Mouse (Mus musculus): ENCODE results near the gene Nlrc5. TPM values are rescaled to one million over a fixed set of nuclear protein-coding genes. Genes with fewer than 3 reads are reported as not detected.
"Not testable (repeated sequence)": the region's sequence is repeated elsewhere in the genome, so short reads cannot be mapped to it uniquely, and the experiment has no call there.

Gene Nlrc5
- polyA plus RNA-seq, 1 experiment from 2014 or later: 0.10 TPM

DNA sequence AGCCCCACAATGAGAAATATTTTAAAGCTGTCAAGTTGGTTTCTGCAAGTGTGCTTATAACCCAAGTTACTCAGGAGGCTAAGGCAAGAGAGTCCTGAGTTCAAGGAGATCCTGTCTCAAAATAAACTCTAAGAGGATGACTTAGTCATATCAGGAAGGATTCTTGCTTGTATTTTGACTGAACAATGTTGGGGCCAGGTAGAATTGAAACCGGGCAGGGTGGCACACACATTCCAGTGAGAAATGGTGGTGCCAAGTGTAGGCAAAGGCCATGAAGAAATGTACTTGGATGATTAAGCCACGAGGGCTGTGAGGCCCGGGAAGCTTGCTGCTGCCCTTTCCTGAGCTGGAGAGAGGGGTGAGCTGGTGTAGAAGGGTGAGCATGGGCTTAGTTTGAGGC is 13.0 kb downstream of the Nlrc5 start:
- H3K36me3 ChIP-seq: no peaks in the 10 kb centered on the region
- H3K27me3 ChIP-seq: no peaks in the 10 kb centered on the region
- no peak for ATAC-seq (ENCODE audit: borderline replicate concordance, extremely low read depth, low FRiP score, low TSS enrichment)
- 81% methylated on average over 3 of the region's 3 CpGs for WGBS
- H3K4me2 ChIP-seq: no peak overlapping the region
- H3K4me1 ChIP-seq: no peaks in the 10 kb centered on the region
- no peak overlapping the region for H3K4me3 ChIP-seq
- no peak overlapping the region for H3K9ac ChIP-seq
- no peak overlapping the region for H3K27ac ChIP-seq
- no peaks in the 10 kb centered on the region for H3K9me3 ChIP-seq

DNA sequence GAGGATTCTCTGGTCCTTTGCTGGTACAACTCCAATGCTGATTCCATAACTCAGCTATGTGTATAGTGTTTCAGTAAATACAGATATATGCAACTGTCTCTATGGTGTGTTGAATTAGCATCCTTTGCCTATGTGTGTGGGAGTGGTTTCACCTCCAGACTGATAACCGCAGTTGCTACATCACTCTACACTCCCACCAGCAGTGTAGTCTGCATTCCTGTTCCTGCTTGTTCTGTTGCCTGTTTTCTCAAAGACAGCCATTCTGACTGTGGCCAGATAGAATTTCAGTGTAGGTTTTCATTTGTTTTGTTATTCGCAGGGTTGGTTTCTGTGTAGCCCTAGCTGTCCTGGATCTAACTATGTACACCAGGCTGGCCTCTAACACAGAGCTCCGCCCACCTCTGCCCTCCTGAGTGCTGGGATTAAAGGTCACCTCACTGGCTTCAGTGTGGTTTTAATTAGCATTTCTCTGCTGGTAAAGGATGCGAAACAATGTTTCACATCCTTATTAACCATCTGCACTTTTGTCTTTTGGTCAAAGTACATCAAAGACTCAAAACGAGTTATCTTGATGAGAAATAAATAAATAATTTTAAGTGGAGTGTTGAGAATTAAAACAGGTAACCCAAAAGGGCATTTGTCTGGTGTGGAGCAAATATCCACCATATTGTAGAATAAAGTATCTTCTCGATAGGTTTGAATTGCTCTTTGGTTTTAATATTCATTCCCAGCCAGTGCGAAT is 13.6 kb downstream of the Nlrc5 start:
- no peaks in the 10 kb centered on the region for H3K9me3 ChIP-seq

DNA sequence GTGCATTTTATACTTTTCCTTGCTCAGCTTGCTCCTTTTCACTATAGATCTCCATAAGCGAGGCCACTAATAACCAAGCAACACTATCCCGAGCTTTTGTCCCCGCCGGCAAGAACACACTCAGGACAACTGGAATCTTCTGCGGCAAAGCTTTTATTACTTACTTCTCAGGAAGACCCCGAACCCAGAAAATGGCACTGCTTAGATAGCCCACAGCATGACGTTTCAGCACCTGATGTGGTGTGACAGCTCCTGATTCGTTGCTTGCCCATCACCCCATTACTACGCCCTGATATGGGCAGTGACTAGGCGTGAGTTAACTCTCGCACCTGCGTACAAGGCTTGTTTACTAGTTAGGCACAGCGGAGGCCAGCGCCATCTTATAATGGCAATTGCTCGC is 18.8 kb downstream of the Nlrc5 start:
- not testable (repeated sequence) for ATAC-seq (ENCODE audit: borderline replicate concordance, extremely low read depth, low FRiP score, low TSS enrichment); H3K36me3 ChIP-seq; H3K4me1 ChIP-seq; H3K27me3 ChIP-seq; H3K27ac ChIP-seq; H3K4me2 ChIP-seq; H3K9ac ChIP-seq; H3K4me3 ChIP-seq; H3K9me3 ChIP-seq
- WGBS: 83% methylated on average over 15 of the region's 15 CpGs

More for the DNA sequence above, 13.6 kb downstream of the Nlrc5 start:
- no peaks in the 10 kb centered on the region for H3K4me1 ChIP-seq
- no peak overlapping the region for H3K9ac ChIP-seq
- no peaks in the 10 kb centered on the region for H3K27me3 ChIP-seq
- H3K27ac ChIP-seq: no peak overlapping the region
- H3K4me2 ChIP-seq: no peak overlapping the region
- 79% methylated on average over 7 of the region's 7 CpGs for WGBS
- no peak overlapping the region for H3K4me3 ChIP-seq
- H3K36me3 ChIP-seq: no peaks in the 10 kb centered on the region
- no peak for ATAC-seq (ENCODE audit: borderline replicate concordance, extremely low read depth, low FRiP score, low TSS enrichment)

DNA sequence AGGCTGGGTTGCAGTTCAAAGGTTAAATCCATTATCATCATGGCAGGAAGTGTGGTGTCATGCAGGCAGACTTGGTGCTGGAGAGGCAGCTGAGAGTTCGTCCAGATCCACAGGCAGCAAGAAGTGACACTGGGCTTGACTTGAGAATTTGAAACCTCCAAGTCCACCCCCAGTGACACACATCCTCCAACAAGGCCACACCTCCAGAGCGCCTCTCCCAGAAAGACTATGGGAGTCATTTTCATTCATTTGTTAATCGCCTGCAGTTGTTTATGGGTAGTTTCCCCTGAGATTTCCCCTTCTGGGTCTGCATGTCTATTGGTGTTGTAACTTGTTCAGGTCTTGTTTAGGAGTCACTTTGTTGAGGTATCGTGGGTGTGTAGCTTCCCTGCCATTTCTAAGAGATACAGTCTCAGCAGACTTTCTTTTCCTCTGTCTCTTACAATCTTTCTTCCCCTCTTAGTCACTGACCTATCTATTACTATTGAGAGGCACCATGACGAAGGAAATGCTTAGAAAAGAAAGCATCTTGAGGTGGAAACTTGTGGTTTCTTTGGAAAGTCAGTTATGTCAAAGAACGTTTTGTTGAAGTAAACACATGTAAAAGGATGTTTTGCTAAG is 19.8 kb downstream of the Nlrc5 start:
- no peaks in the 10 kb centered on the region for H3K9me3 ChIP-seq
- H3K9ac ChIP-seq: no peak overlapping the region
- H3K4me3 ChIP-seq: no peak overlapping the region
- no peak for ATAC-seq (ENCODE audit: borderline replicate concordance, extremely low read depth, low FRiP score, low TSS enrichment)
- no peaks in the 10 kb centered on the region for H3K27me3 ChIP-seq
- no peaks in the 10 kb centered on the region for H3K36me3 ChIP-seq
- no peak overlapping the region for H3K4me2 ChIP-seq
- no peak overlapping the region for H3K27ac ChIP-seq
- WGBS: 71% methylated on average over 6 of the region's 6 CpGs
- H3K4me1 ChIP-seq: no peaks in the 10 kb centered on the region

DNA sequence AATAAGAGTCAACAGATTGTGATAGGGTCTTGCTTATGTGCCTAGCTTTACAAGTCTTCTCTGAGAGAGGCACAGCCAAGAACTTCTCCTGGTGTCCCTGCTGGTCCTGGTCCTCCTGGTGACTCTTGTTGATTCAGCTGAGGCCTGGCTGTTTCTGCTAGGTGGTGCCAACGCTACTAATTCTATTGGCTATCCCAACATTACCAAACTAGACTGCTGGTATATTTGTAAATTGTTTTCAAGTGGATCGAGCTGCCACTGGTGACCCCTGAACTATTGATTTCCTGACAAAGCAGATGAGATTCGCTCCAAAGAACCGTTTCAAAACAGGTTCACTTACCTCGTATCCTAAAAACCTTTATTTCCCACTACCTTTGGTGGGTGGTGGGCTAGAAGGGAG is 20.7 kb downstream of the Nlrc5 start:
- H3K4me1 ChIP-seq: no peaks in the 10 kb centered on the region
- WGBS: 78% methylated on average over 5 of the region's 5 CpGs
- ATAC-seq (ENCODE audit: borderline replicate concordance, extremely low read depth, low FRiP score, low TSS enrichment): no peak

DNA sequence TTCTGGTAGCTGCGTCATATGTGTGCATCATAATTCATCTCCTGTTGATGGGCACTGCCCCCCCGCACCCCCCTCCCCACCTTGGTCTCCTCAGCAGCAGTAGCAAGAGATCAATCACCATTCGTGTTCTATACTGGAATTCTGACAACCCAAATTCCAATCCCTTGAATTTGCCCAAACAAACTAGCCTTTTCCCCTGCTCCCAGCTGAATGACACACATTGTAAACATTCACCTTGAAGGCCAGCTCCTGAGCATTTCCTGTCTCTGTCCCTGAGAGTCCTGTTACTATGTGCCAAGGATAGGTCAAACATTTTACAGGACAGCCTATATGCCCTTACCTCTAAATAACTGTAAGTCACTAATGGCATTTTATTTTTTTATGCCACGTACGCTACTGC is 21.9 kb downstream of the Nlrc5 start:
- 60% methylated on average over 5 of the region's 5 CpGs for WGBS
- H3K4me2 ChIP-seq: no peak overlapping the region
- ATAC-seq (ENCODE audit: borderline replicate concordance, extremely low read depth, low FRiP score, low TSS enrichment): no peak
- H3K4me1 ChIP-seq: no peaks in the 10 kb centered on the region
- no peak overlapping the region for H3K9ac ChIP-seq
- no peak overlapping the region for H3K27ac ChIP-seq
- no peaks in the 10 kb centered on the region for H3K36me3 ChIP-seq
- no peaks in the 10 kb centered on the region for H3K27me3 ChIP-seq
- H3K9me3 ChIP-seq: no peaks in the 10 kb centered on the region
- H3K4me3 ChIP-seq: no peak overlapping the region

More for the DNA sequence above, 20.7 kb downstream of the Nlrc5 start:
- H3K4me2 ChIP-seq: no peak overlapping the region
- H3K9ac ChIP-seq: no peak overlapping the region
- no peak overlapping the region for H3K4me3 ChIP-seq
- no peaks in the 10 kb centered on the region for H3K36me3 ChIP-seq
- H3K27me3 ChIP-seq: no peaks in the 10 kb centered on the region
- H3K27ac ChIP-seq: no peak overlapping the region
- H3K9me3 ChIP-seq: no peaks in the 10 kb centered on the region

DNA sequence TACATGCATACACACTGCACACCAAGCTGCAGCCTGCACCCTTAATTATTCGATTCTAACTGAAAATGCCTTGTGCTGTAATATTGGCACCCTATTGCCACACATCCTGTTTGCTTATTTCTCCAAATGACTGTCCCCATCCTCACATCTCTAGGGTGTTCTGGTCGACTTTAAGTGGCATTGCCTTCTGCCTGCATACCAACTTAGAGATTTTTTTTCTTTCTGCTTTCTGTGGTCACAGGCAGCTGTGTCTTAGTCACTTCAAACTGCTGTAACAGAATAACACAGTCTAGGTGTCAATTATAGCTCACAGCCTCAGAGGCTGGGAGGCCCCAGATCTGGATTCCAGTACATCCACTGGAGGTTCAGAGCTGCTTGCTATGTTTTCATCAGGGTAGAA is 24.4 kb downstream of the Nlrc5 start:
- no peak overlapping the region for H3K27ac ChIP-seq
- H3K9ac ChIP-seq: no peak overlapping the region
- ATAC-seq (ENCODE audit: borderline replicate concordance, extremely low read depth, low FRiP score, low TSS enrichment): no peak
- no peak overlapping the region for H3K4me3 ChIP-seq
- no peaks in the 10 kb centered on the region for H3K9me3 ChIP-seq
- 59% methylated on average over 2 of the region's 2 CpGs for WGBS
- no peaks in the 10 kb centered on the region for H3K36me3 ChIP-seq
- H3K27me3 ChIP-seq: no peaks in the 10 kb centered on the region
- H3K4me1 ChIP-seq: no peaks in the 10 kb centered on the region
- no peak overlapping the region for H3K4me2 ChIP-seq

DNA sequence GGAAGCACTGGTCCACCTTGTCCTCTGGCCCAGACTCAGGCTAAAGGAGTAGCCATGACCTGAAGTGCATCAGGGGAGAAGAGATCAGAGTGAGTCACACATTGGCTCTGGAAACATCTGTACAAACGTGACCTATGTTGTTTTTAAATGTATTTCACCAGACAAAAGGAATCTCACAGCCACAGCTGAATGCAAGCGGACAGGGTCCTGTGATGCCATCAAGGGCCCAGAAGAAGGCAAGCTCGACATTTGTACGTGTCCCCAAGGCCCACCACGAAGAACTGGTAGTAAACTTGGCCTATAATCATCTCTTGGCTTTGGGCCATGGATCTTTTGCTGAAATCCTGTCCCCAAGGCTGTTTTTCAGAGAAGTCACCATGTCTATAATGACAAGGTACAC is 35.5 kb downstream of the Nlrc5 start:
- no peak overlapping the region for H3K27ac ChIP-seq
- no peaks in the 10 kb centered on the region for H3K9me3 ChIP-seq
- no peak for ATAC-seq (ENCODE audit: borderline replicate concordance, extremely low read depth, low FRiP score, low TSS enrichment)
- H3K4me1 ChIP-seq: no peaks in the 10 kb centered on the region
- no peaks in the 10 kb centered on the region for H3K36me3 ChIP-seq
- H3K27me3 ChIP-seq: no peaks in the 10 kb centered on the region
- WGBS: 59% methylated on average over 5 of the region's 5 CpGs
- no peak overlapping the region for H3K4me2 ChIP-seq
- no peak overlapping the region for H3K4me3 ChIP-seq
- no peak overlapping the region for H3K9ac ChIP-seq

DNA sequence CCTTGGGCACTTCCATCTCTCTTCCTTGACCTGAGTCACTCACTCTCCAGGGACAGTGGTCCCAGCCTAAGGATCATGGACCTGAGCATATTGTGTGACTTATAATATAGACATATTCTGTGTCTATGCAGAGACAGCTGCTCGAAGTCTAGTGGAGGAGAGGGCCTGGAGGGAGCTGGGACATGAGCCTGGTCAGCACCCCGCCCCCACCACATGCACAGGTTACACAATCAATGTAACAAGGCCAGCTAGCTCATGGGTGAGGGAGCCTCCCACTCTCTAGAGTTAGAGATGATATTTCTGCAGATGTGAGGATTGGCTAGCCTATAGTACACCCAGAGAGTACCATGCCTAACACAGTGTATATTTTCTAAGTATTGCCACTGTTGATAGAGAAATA is 36.6 kb downstream of the Nlrc5 start:
- WGBS: 63% methylated on average over 2 of the region's 2 CpGs

DNA sequence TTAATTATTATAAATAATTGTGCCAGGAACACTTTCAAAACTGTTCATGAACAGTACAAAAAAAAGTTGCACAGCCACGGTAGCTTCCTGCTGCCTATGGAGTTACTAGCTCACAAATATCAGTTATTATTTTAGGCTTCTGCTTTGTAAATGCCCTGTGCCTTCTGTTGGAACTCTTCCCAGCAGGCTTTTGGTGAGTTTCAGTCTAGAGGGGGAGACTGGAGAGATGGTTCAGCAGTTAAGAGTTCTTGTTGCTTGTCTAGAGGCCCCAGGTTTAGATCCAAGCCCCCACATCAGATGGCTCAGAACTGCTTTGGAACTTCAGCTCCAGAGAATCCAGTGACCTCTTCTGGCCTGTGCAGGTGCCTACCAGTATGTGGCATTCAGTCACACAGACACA is 37.1 kb downstream of the Nlrc5 start:
- no peak overlapping the region for H3K9ac ChIP-seq
- 77% methylated on average over 1 of the region's 1 CpGs for WGBS
- H3K36me3 ChIP-seq: no peaks in the 10 kb centered on the region
- ATAC-seq (ENCODE audit: borderline replicate concordance, extremely low read depth, low FRiP score, low TSS enrichment): no peak
- no peak overlapping the region for H3K4me3 ChIP-seq
- H3K9me3 ChIP-seq: no peaks in the 10 kb centered on the region
- H3K27ac ChIP-seq: no peak overlapping the region
- no peaks in the 10 kb centered on the region for H3K27me3 ChIP-seq
- no peak overlapping the region for H3K4me2 ChIP-seq
- H3K4me1 ChIP-seq: no peaks in the 10 kb centered on the region

More for the DNA sequence above, 36.6 kb downstream of the Nlrc5 start:
- ATAC-seq (ENCODE audit: borderline replicate concordance, extremely low read depth, low FRiP score, low TSS enrichment): no peak
- Histone ChIP-seq H3K4me3 (no peak overlapping the region), H3K27me3 (no peaks in the 10 kb centered on the region), H3K4me2 (no peak overlapping the region), H3K4me1 (no peaks in the 10 kb centered on the region), H3K9ac (no peak overlapping the region), H3K9me3 (no peaks in the 10 kb centered on the region), H3K36me3 (no peaks in the 10 kb centered on the region), H3K27ac (no peak overlapping the region)

DNA sequence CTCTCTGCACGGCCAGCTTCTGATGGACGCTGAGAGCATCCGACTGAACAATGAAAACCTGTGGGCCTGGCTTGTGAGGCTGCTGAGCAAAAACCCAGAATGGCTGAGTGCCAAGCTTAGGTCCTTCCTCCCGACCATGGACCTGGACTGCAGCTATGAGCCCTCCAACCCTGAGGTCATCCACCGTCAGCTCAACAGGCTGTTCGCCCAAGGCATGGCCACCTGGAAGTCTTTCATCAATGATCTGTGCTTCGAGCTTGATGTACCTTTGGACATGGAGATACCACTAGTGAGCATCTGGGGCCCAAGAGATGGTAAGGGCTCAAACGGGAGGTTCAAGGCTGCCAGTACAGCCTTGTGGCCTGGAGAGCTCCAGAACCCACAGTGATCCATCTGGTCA is 38.6 kb downstream of the Nlrc5 start:
- H3K27me3 ChIP-seq: no peaks in the 10 kb centered on the region
- H3K4me1 ChIP-seq: no peaks in the 10 kb centered on the region
- H3K27ac ChIP-seq: no peak overlapping the region
- ATAC-seq (ENCODE audit: borderline replicate concordance, extremely low read depth, low FRiP score, low TSS enrichment): no peak
- no peaks in the 10 kb centered on the region for H3K36me3 ChIP-seq
- H3K9ac ChIP-seq: no peak overlapping the region
- H3K4me3 ChIP-seq: no peak overlapping the region
- H3K9me3 ChIP-seq: no peaks in the 10 kb centered on the region
- 75% methylated on average over 8 of the region's 8 CpGs for WGBS
- no peak overlapping the region for H3K4me2 ChIP-seq

DNA sequence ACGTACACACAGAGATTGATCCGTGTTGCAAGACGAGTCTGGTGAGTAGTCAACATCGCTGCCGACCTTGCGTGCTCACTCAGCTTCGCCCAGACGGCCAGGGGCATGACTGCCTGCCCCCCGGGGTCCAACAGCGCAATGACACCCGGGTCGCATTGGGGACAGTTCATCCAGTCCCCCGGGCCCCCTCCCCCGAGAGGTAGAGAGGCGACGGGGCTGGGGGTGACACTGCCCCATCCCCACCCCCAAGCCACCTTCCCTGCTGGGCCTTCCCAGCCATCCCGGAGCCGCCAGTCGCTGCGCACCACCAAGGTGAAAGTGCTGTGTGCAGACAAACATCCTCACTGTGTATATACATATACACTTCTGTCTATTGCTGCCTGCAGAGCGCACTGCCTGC is 39.3 kb downstream of the Nlrc5 start:
- Histone ChIP-seq H3K36me3 (no peaks in the 10 kb centered on the region), H3K27me3 (no peaks in the 10 kb centered on the region), H3K9me3 (no peaks in the 10 kb centered on the region), H3K9ac (no peak overlapping the region), H3K4me1 (no peaks in the 10 kb centered on the region), H3K4me3 (no peak overlapping the region), H3K4me2 (no peak overlapping the region), H3K27ac (no peak overlapping the region)
- no peak for ATAC-seq (ENCODE audit: borderline replicate concordance, extremely low read depth, low FRiP score, low TSS enrichment)
- WGBS: 64% methylated on average over 21 of the region's 21 CpGs

Measured in lung, embryonic 15.5 days (tissue).